Mouse (Mus musculus): ENCODE measurements around the gene Katnbl1. TPM values are rescaled to one million over a fixed set of nuclear protein-coding genes. Genes with fewer than 3 reads are reported as not detected.

Katnbl1 gene
- polyA plus RNA-seq (2016; fragmentation: Nextera tagmentation; extraction: Ambion mirVana): 28.1 and 29.3 TPM in 2 replicates

- Histone ChIP-seq H3K9ac (peak within 1 kb of the TSS; percentile 95), H3K27ac (ENCODE audit: poor library complexity, severe bottlenecking) (peak within 1 kb of the TSS; percentile 85), H3K4me3 (peak within 1 kb of the TSS; percentile 85), H3K36me3 (no peaks in the 10 kb centered on the region), H3K4me2 (peak within 1 kb of the TSS; percentile 75), H3K9me3 (replicated peaks) (no peaks in the 10 kb centered on the region), H3K4me1 (replicated peaks) (peaks cover 6% of the 10 kb centered on the region), H3K27me3 (replicated peaks) (no peaks in the 10 kb centered on the region)
- WGBS: under 1% methylated on average over 70 of the region's 72 CpGs
- ATAC-seq (ENCODE audit: insufficient number of reproducible peaks, low FRiP score): peak; percentile 99
Measured at GRCm38 (mm10) chr2:112378973-112379898, at the start of gene Katnbl1. Gene Katnbl1, plus strand, starts transcription at chr2:112379211.

- no peak overlapping the region for H3K9ac ChIP-seq
- no peak overlapping the region for H3K4me3 ChIP-seq
- H3K4me1 ChIP-seq (replicated peaks): peaks cover 16% of the 10 kb centered on the region
- H3K27ac ChIP-seq (ENCODE audit: poor library complexity, severe bottlenecking): no peak overlapping the region
- 48% methylated on average over 4 of the region's 4 CpGs for WGBS
- H3K4me2 ChIP-seq: no peak overlapping the region
- H3K27me3 ChIP-seq (replicated peaks): no peaks in the 10 kb centered on the region
- no peaks in the 10 kb centered on the region for H3K9me3 ChIP-seq (replicated peaks)
- peaks cover 31% of the 10 kb centered on the region for H3K36me3 ChIP-seq
- ATAC-seq (ENCODE audit: insufficient number of reproducible peaks, low FRiP score): no peak
Measured at GRCm38 (mm10) chr2:112332051-112332898, 46.7 kb upstream of the Katnbl1 start.

- no peak for ATAC-seq (ENCODE audit: insufficient number of reproducible peaks, low FRiP score)
- no peak overlapping the region for H3K4me3 ChIP-seq
- H3K4me1 ChIP-seq (replicated peaks): peaks cover 6% of the 10 kb centered on the region
- no peak overlapping the region for H3K4me2 ChIP-seq
- no peak overlapping the region for H3K27ac ChIP-seq (ENCODE audit: poor library complexity, severe bottlenecking)
- no peaks in the 10 kb centered on the region for H3K27me3 ChIP-seq (replicated peaks)
- H3K36me3 ChIP-seq: peaks cover 57% of the 10 kb centered on the region
- H3K9ac ChIP-seq: no peak overlapping the region
- no peaks in the 10 kb centered on the region for H3K9me3 ChIP-seq (replicated peaks)
- WGBS: 92% methylated on average over 6 of the region's 6 CpGs
Measured at GRCm38 (mm10) chr2:112337211-112337610, 41.8 kb upstream of the Katnbl1 start.

- peaks cover 56% of the 10 kb centered on the region for H3K36me3 ChIP-seq
- H3K27ac ChIP-seq (ENCODE audit: poor library complexity, severe bottlenecking): no peak overlapping the region
- H3K4me1 ChIP-seq (replicated peaks): no peaks in the 10 kb centered on the region
- no peaks in the 10 kb centered on the region for H3K27me3 ChIP-seq (replicated peaks)
- 82% methylated on average over 2 of the region's 2 CpGs for WGBS
- ATAC-seq (ENCODE audit: insufficient number of reproducible peaks, low FRiP score): no peak
- H3K9ac ChIP-seq: no peak overlapping the region
- no peak overlapping the region for H3K4me3 ChIP-seq
- H3K9me3 ChIP-seq (replicated peaks): no peaks in the 10 kb centered on the region
- H3K4me2 ChIP-seq: no peak overlapping the region
Measured at GRCm38 (mm10) chr2:112339736-112340135, 39.3 kb upstream of the Katnbl1 start.

GRCm38 (mm10) chr2:112341117-112341516, 37.9 kb upstream of the Katnbl1 start:
- Histone ChIP-seq H3K9ac (no peak overlapping the region), H3K27me3 (replicated peaks) (no peaks in the 10 kb centered on the region), H3K27ac (ENCODE audit: poor library complexity, severe bottlenecking) (no peak overlapping the region), H3K4me3 (no peak overlapping the region), H3K36me3 (peaks cover 57% of the 10 kb centered on the region), H3K9me3 (replicated peaks) (no peaks in the 10 kb centered on the region), H3K4me2 (no peak overlapping the region), H3K4me1 (replicated peaks) (no peaks in the 10 kb centered on the region)
- 0 out of 2 replicates have a peak, but pooled peaks have one; percentile 51 for ATAC-seq (ENCODE audit: insufficient number of reproducible peaks, low FRiP score)
- WGBS: 58% methylated on average over 3 of the region's 3 CpGs

GRCm38 (mm10) chr2:112348246-112348645, 30.8 kb upstream of the Katnbl1 start:
- Histone ChIP-seq H3K4me1 (replicated peaks) (no peaks in the 10 kb centered on the region), H3K27me3 (replicated peaks) (no peaks in the 10 kb centered on the region), H3K36me3 (peaks cover 61% of the 10 kb centered on the region), H3K27ac (ENCODE audit: poor library complexity, severe bottlenecking) (no peak overlapping the region), H3K9ac (no peak overlapping the region), H3K4me2 (no peak overlapping the region), H3K4me3 (no peak overlapping the region), H3K9me3 (replicated peaks) (no peaks in the 10 kb centered on the region)
- no peak for ATAC-seq (ENCODE audit: insufficient number of reproducible peaks, low FRiP score)
- WGBS: 92% methylated on average over 3 of the region's 3 CpGs

- no peaks in the 10 kb centered on the region for H3K4me1 ChIP-seq (replicated peaks)
- no peak overlapping the region for H3K9ac ChIP-seq
- H3K27ac ChIP-seq (ENCODE audit: poor library complexity, severe bottlenecking): no peak overlapping the region
- H3K27me3 ChIP-seq (replicated peaks): no peaks in the 10 kb centered on the region
- H3K9me3 ChIP-seq (replicated peaks): no peaks in the 10 kb centered on the region
- no peak for ATAC-seq (ENCODE audit: insufficient number of reproducible peaks, low FRiP score)
- peaks cover 77% of the 10 kb centered on the region for H3K36me3 ChIP-seq
- no peak overlapping the region for H3K4me2 ChIP-seq
- H3K4me3 ChIP-seq: no peak overlapping the region
- 87% methylated on average over 7 of the region's 7 CpGs for WGBS
Measured at GRCm38 (mm10) chr2:112353685-112354455, 25.1 kb upstream of the Katnbl1 start.

GRCm38 (mm10) chr2:112359611-112360010, 19.4 kb upstream of the Katnbl1 start:
- Histone ChIP-seq H3K4me3 (no peak overlapping the region), H3K9ac (no peak overlapping the region), H3K4me1 (replicated peaks) (no peaks in the 10 kb centered on the region), H3K4me2 (no peak overlapping the region), H3K9me3 (replicated peaks) (no peaks in the 10 kb centered on the region), H3K36me3 (peaks cover 91% of the 10 kb centered on the region), H3K27me3 (replicated peaks) (no peaks in the 10 kb centered on the region), H3K27ac (ENCODE audit: poor library complexity, severe bottlenecking) (no peak overlapping the region)
- WGBS: 91% methylated on average over 2 of the region's 2 CpGs
- no peak for ATAC-seq (ENCODE audit: insufficient number of reproducible peaks, low FRiP score)

- H3K27ac ChIP-seq (ENCODE audit: poor library complexity, severe bottlenecking): no peak overlapping the region
- no peaks in the 10 kb centered on the region for H3K4me1 ChIP-seq (replicated peaks)
- H3K9ac ChIP-seq: no peak overlapping the region
- no peak for ATAC-seq (ENCODE audit: insufficient number of reproducible peaks, low FRiP score)
- WGBS: 91% methylated on average over 12 of the region's 12 CpGs
- H3K4me2 ChIP-seq: no peak overlapping the region
- no peaks in the 10 kb centered on the region for H3K27me3 ChIP-seq (replicated peaks)
- peaks cover 91% of the 10 kb centered on the region for H3K36me3 ChIP-seq
- no peaks in the 10 kb centered on the region for H3K9me3 ChIP-seq (replicated peaks)
- H3K4me3 ChIP-seq: no peak overlapping the region
Measured at GRCm38 (mm10) chr2:112360012-112360780, 18.8 kb upstream of the Katnbl1 start.

- H3K36me3 ChIP-seq: peaks cover 86% of the 10 kb centered on the region
- no peak overlapping the region for H3K4me2 ChIP-seq
- H3K27me3 ChIP-seq (replicated peaks): no peaks in the 10 kb centered on the region
- no peak for ATAC-seq (ENCODE audit: insufficient number of reproducible peaks, low FRiP score)
- H3K9me3 ChIP-seq (replicated peaks): no peaks in the 10 kb centered on the region
- 79% methylated on average over 2 of the region's 2 CpGs for WGBS
- no peaks in the 10 kb centered on the region for H3K4me1 ChIP-seq (replicated peaks)
- no peak overlapping the region for H3K9ac ChIP-seq
- no peak overlapping the region for H3K4me3 ChIP-seq
- H3K27ac ChIP-seq (ENCODE audit: poor library complexity, severe bottlenecking): no peak overlapping the region
Measured at GRCm38 (mm10) chr2:112360781-112361169, 18.2 kb upstream of the Katnbl1 start.
